Mouse (Mus musculus) stomach, embryonic 16.5 days (tissue): ENCODE measurements at regions not wholly inside any gene's neighbourhood (a gene's known extent, or its start where the extent isn't known, plus 50 kb on each side); places are given as distances from the start of the nearest gene placed in this dataset.

Source experiments
- ATAC-seq: fragments of 200-750 bp; cut with Nextera tagmentation; 2 replicates; pipeline ENCODE4 v1.8.0; 2017; ENCODE audit warnings: moderate number of reproducible peaks, moderate TSS enrichment; ENCODE audit not compliant: insufficient read depth, low FRiP score
- H3K27ac ChIP-seq: fragments of 300-500 bp; sonication (generic); 2 replicates; pipeline ENCODE4 v1.5.1; 2014; ENCODE audit warnings: low read length
- H3K27me3 ChIP-seq: fragments of 300-500 bp; sonication (generic); 2 replicates; pipeline ENCODE4 v1.6.1; 2014; ENCODE audit warnings: low read length, control low read depth, mixed read lengths; ENCODE audit not compliant: control insufficient read depth, insufficient read depth
- H3K36me3 ChIP-seq: fragments of 300-500 bp; sonication (generic); 2 replicates; pipeline ENCODE4 v1.6.1; 2014; ENCODE audit warnings: low read length; ENCODE audit not compliant: control insufficient read depth, insufficient read depth
- H3K4me1 ChIP-seq: fragments of 300-500 bp; sonication (generic); 2 replicates; pipeline ENCODE4 v1.6.1; 2014; ENCODE audit warnings: low read length, control low read depth, mixed read lengths; ENCODE audit not compliant: control insufficient read depth, insufficient read depth
- H3K4me2 ChIP-seq: fragments of 300-500 bp; sonication (generic); 2 replicates; pipeline ENCODE4 v1.6.1; 2014; ENCODE audit warnings: low read depth, low read length, mixed read lengths
- H3K4me3 ChIP-seq: fragments of 300-500 bp; sonication (generic); replicated peaks from 2 replicates; pipeline ENCODE4 v1.5.1; 2014; ENCODE audit warnings: mild to moderate bottlenecking, low read length
- H3K9ac ChIP-seq: fragments of 300-500 bp; sonication (generic); 2 replicates; pipeline ENCODE4 v1.6.1; 2014; ENCODE audit warnings: low read length
- H3K9me3 ChIP-seq: fragments of 300-500 bp; sonication (generic); replicated peaks from 2 replicates; pipeline ENCODE4 v1.6.1; 2016; ENCODE audit warnings: low read length, control low read depth; ENCODE audit not compliant: control insufficient read depth
- WGBS: fragments of 180-500 bp; shearing (Covaris S2); extraction: QIAGEN DNeasy Blood & Tissue Kit; methylation state at CpG from one replicate; pipeline ENCODE4 v1.1.7; 2014; 5-methylcytosine and 5-hydroxymethylcytosine counted together

DNA sequence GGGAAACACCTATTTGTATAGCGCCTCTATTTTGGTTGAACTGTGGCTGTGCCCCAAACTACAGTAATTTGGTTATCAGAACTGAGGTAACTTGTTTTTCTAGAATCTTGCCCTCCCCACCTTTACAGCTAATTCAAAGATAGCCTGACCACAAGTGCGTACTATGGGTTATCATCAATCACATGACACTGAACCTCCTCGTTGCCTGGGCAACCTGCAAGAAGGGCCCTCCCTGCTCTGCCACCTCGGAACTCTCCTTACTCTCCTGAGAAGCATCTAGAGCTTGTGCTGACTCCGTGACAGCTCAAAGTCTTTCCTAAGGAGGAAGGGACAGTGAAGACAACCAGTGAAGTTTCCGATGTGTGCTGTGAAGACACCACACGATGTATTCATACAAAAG, 72.2 kb upstream of the Mark1 start:
- no peak overlapping the region for H3K27ac ChIP-seq
- no peak overlapping the region for H3K9ac ChIP-seq
- no peak overlapping the region for H3K4me2 ChIP-seq
- H3K9me3 ChIP-seq: no peaks in the 10 kb centered on the region
- ATAC-seq: peak; percentile 25; the same call in 1 of the 2 replicates
- H3K36me3 ChIP-seq: no peaks in the 10 kb centered on the region
- no peak overlapping the region for H3K4me3 ChIP-seq
- WGBS: 45% methylated on average over 7 of the region's 7 CpGs
- H3K4me1 ChIP-seq: no peaks in the 10 kb centered on the region
- no peaks in the 10 kb centered on the region for H3K27me3 ChIP-seq

DNA sequence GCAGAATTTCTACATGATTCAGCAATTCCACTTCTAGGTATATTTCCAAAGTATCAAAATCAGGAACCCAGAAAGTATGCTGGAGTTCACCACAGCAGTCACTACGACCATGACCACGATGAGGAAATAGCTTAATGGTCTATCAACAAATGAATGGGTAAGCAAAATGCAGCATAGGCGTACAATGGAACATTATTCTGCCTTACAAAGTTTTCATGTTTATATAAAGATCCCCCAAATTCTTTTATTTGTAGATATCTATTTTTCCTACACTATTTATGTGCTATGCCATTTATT, 71.4 kb upstream of the Mark1 start:
- no peak overlapping the region for H3K9ac ChIP-seq
- H3K4me3 ChIP-seq: no peak overlapping the region
- no peaks in the 10 kb centered on the region for H3K27me3 ChIP-seq
- no peaks in the 10 kb centered on the region for H3K36me3 ChIP-seq
- no peaks in the 10 kb centered on the region for H3K4me1 ChIP-seq
- no peaks in the 10 kb centered on the region for H3K9me3 ChIP-seq
- no peak overlapping the region for H3K27ac ChIP-seq
- WGBS: 71% methylated on average over 3 of the region's 3 CpGs
- no peak overlapping the region for H3K4me2 ChIP-seq
- no peak for ATAC-seq

DNA sequence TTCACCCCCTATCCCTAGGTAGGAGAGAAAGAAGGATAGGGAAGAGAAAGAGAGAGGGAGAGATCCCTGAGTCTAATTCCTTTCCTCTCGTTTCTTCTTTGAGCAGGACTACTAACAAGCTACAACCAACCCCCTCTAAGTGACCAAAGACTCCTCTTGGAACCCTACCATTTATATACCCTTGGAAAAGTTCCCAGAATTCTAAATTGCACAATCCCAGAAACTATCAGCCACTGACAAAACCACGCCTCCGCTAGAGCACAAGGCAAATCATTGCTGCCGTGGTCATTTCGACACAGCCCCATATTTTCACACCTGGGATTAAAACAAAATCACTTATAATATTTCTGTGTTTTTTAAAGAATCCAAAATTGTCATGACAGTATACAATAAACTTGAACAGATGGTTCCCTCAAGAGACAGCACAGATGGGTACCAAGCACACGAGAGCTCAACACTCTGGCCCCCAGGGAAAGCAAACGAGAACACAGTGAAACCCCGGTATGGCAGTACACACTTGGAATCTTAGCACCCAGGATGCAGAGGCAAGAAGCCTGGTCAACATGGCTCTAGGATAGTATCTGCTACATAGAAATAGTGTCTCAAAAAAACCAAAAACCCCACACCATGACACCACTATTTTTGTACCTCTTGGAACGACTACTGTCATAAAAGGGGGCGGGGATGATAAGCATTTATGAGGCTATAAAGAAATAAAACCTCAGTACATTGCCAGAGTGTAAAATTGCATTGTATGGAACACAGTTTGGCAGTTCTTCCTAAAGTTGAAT, 70.9 kb upstream of the Mark1 start:
- Histone ChIP-seq H3K27me3 (no peaks in the 10 kb centered on the region), H3K9me3 (no peaks in the 10 kb centered on the region), H3K4me2 (no peak overlapping the region), H3K36me3 (no peaks in the 10 kb centered on the region), H3K4me1 (no peaks in the 10 kb centered on the region), H3K27ac (no peak overlapping the region), H3K9ac (no peak overlapping the region), H3K4me3 (no peak overlapping the region)
- WGBS: 66% methylated on average over 10 of the region's 10 CpGs
- ATAC-seq: peak; percentile 25; the same call in 1 of the 2 replicates

DNA sequence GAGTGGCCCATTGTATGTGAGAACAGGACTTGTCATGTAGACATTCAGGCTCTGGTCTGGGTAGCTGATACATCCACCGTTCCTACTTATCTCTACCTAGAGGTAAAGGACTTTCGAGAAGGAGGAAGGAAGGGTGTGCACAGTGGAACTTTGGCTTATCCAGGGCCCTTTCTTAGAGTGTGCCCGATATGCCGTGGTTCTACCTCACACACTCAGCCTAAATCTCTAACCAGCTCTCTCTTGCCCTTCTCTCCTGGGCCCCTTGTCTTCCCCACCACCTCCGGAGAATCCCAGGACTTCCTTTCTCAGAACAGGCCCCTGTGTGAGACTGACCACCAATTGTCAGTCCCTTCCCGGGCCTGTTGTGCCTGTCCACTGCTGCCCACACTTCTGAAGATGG, 68.8 kb upstream of the Mark1 start:
- 72% methylated on average over 6 of the region's 6 CpGs for WGBS
- Histone ChIP-seq H3K9me3 (no peaks in the 10 kb centered on the region), H3K27me3 (no peaks in the 10 kb centered on the region), H3K4me3 (no peak overlapping the region), H3K4me2 (no peak overlapping the region), H3K27ac (no peak overlapping the region), H3K9ac (no peak overlapping the region), H3K4me1 (no peaks in the 10 kb centered on the region), H3K36me3 (no peaks in the 10 kb centered on the region)
- ATAC-seq: no peak

DNA sequence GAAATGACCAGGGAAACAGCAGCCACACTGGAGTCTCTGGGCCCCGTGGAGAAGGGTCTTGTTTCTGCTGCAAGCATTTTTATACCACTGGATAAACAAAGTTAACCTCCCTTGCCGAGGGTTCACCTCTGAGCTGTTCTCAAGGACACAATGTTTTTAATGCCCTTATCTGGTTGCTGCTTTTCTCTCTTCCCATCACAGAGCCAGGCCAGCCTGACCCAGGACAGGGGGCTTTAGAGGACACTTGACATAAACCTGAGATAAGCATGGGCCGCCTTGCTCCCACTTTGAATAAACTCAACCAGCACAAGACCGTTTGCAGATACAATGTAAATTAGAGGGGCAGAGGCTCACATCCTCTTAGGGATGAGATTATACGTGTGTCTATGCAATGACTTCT, 68.3 kb upstream of the Mark1 start:
- Histone ChIP-seq H3K9me3 (no peaks in the 10 kb centered on the region), H3K36me3 (no peaks in the 10 kb centered on the region), H3K27ac (no peak overlapping the region), H3K4me2 (no peak overlapping the region), H3K9ac (no peak overlapping the region), H3K27me3 (no peaks in the 10 kb centered on the region), H3K4me3 (no peak overlapping the region), H3K4me1 (no peaks in the 10 kb centered on the region)
- 29% methylated on average over 5 of the region's 5 CpGs for WGBS
- no peak for ATAC-seq

DNA sequence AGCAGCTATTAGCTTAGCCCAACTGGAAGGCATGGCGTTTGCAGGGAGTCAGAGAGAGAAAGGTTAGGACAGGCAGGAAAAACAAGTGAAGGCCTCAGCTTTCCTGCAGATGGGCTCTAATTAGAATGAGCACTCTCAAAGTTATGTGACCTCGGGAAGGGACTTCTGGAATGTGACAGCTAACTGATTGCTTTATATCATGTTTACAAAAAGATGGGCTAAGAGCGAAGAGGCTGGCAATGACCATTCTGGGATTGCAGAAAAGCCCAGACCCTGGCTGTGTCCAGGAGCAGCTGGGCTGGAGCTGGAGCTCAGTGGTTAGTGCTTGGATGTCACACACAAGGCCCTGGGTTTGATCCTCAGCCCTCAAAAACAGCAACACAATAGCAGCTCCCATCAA, 65.7 kb upstream of the Mark1 start:
- H3K9ac ChIP-seq: no peak overlapping the region
- H3K36me3 ChIP-seq: no peaks in the 10 kb centered on the region
- no peak for ATAC-seq
- no peaks in the 10 kb centered on the region for H3K9me3 ChIP-seq
- no peak overlapping the region for H3K4me3 ChIP-seq
- WGBS: 14% methylated on average over 3 of the region's 3 CpGs
- no peaks in the 10 kb centered on the region for H3K27me3 ChIP-seq
- H3K4me1 ChIP-seq: no peaks in the 10 kb centered on the region
- no peak overlapping the region for H3K27ac ChIP-seq
- H3K4me2 ChIP-seq: no peak overlapping the region

DNA sequence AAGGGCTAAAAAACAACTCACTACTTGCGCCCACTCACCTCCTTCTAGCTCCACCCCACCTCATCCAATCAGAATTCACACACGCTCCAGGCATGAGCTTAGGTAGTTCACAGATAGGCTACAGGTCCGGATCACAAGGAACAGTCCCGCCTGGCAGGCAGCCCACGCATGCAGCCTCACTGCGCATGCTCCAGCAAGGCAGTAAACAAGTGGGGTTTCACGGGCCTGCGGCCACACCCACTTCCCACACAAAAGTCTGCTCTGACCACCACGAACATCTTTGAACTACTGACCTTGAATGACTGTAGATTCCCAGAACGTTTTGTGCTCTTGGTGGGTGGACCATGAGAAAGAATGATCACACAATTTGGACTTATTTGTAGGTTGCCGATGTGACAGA, 62.7 kb upstream of the Mark1 start:
- 67% methylated on average over 11 of the region's 11 CpGs for WGBS
- no peak overlapping the region for H3K9ac ChIP-seq
- no peak overlapping the region for H3K27ac ChIP-seq
- no peak overlapping the region for H3K4me2 ChIP-seq
- H3K27me3 ChIP-seq: no peaks in the 10 kb centered on the region
- no peaks in the 10 kb centered on the region for H3K4me1 ChIP-seq
- no peak overlapping the region for H3K4me3 ChIP-seq
- no peaks in the 10 kb centered on the region for H3K9me3 ChIP-seq
- H3K36me3 ChIP-seq: no peaks in the 10 kb centered on the region
- no peak for ATAC-seq

DNA sequence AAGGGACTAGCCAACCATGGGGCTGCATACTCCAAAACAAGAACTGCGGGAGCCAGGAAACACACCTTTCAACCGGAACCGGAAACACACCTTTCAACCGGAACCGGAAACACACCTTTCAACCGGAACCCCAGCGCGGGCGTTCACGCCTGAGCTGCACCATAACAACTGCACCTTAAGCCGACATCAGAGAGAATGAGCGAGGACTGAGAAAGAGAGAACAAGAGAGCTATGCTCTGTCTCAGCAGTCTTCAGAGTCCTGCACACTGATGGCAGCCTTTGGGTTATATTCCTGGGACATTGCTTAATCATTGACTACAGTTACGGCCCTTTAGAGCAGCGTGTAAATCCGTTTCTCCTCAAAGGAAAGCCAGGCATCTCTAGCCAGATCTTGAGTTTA, 58.1 kb upstream of the Mark1 start:
- Histone ChIP-seq H3K9ac (no peak overlapping the region), H3K36me3 (no peaks in the 10 kb centered on the region), H3K27ac (no peak overlapping the region), H3K9me3 (no peaks in the 10 kb centered on the region), H3K4me2 (no peak overlapping the region), H3K4me1 (no peaks in the 10 kb centered on the region), H3K4me3 (no peak overlapping the region), H3K27me3 (no peaks in the 10 kb centered on the region)
- WGBS: 82% methylated on average over 15 of the region's 15 CpGs
- no peak for ATAC-seq

DNA sequence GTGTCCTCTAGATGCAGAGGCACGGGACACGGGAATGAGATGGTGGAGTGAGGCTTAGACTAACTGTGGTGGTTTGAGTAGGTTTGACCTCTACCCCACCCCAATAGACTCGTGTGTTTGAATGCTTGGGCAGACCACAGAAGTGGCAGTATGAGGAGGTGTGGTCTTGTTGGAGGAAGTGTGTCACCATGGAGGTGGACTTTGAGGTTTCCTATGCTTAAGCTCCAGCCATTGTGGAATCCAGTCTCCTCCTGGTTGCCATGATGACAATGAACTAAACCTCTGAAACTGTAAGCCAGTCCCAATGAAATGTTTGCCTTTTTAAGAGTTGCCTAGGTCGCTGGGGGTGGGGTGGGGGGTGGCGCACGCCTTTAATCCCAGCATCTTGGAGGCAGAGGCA, 53.3 kb upstream of the Mark1 start:
- 81% methylated on average over 6 of the region's 6 CpGs for WGBS
- Histone ChIP-seq H3K9me3 (no peaks in the 10 kb centered on the region), H3K9ac (no peak overlapping the region), H3K4me1 (no peaks in the 10 kb centered on the region), H3K4me2 (no peak overlapping the region), H3K27me3 (no peaks in the 10 kb centered on the region), H3K27ac (no peak overlapping the region), H3K36me3 (no peaks in the 10 kb centered on the region), H3K4me3 (no peak overlapping the region)
- ATAC-seq: no peak
